Mouse (Mus musculus): ENCODE measurements around the gene Gimd1. TPM values are rescaled to one million over a fixed set of nuclear protein-coding genes. Genes with fewer than 3 reads are reported as not detected.

Gimd1 gene
- polyA plus RNA-seq, 1 experiment from 2014 or later: 4.8 TPM

- 83% methylated on average over 5 of the region's 5 CpGs for WGBS
- H3K9me3 ChIP-seq: no peaks in the 10 kb centered on the region
- H3K36me3 ChIP-seq: no peaks in the 10 kb centered on the region
- no peak for DNase-seq (ENCODE audit: low spot score)
- no peak overlapping the region for H3K27ac ChIP-seq
- no peak overlapping the region for H3K4me3 ChIP-seq
- no peaks in the 10 kb centered on the region for H3K27me3 ChIP-seq (ENCODE audit: insufficient read depth, poor library complexity, severe bottlenecking)
- H3K4me1 ChIP-seq: no peaks in the 10 kb centered on the region
These were observed 20.6 kb downstream of the Gimd1 start for GRCm38 (mm10) chr3:132650191-132650590.

GRCm38 (mm10) chr3:132651776-132652175 is 22.2 kb downstream of the Gimd1 start:
- 83% methylated on average over 3 of the region's 3 CpGs for WGBS
- Histone ChIP-seq H3K9me3 (no peaks in the 10 kb centered on the region), H3K27me3 (ENCODE audit: insufficient read depth, poor library complexity, severe bottlenecking) (no peaks in the 10 kb centered on the region), H3K36me3 (no peaks in the 10 kb centered on the region), H3K27ac (no peak overlapping the region), H3K4me1 (no peaks in the 10 kb centered on the region), H3K4me3 (no peak overlapping the region)
- DNase-seq (ENCODE audit: low spot score): no peak

- Histone ChIP-seq H3K36me3 (peaks cover 5% of the 10 kb centered on the region), H3K9me3 (no peaks in the 10 kb centered on the region), H3K27me3 (ENCODE audit: insufficient read depth, poor library complexity, severe bottlenecking) (no peaks in the 10 kb centered on the region), H3K27ac (no peak overlapping the region), H3K4me1 (no peaks in the 10 kb centered on the region), H3K4me3 (no peak overlapping the region)
- no peak for DNase-seq (ENCODE audit: low spot score)
- WGBS: 84% methylated on average over 7 of the region's 7 CpGs
These were observed 24.3 kb downstream of the Gimd1 start for GRCm38 (mm10) chr3:132653959-132654358.

- WGBS: 88% methylated on average over 2 of the region's 2 CpGs
- DNase-seq (ENCODE audit: low spot score): no peak
- Histone ChIP-seq H3K4me3 (no peak overlapping the region), H3K36me3 (peaks cover 23% of the 10 kb centered on the region), H3K27ac (no peak overlapping the region), H3K27me3 (ENCODE audit: insufficient read depth, poor library complexity, severe bottlenecking) (no peaks in the 10 kb centered on the region), H3K4me1 (no peaks in the 10 kb centered on the region), H3K9me3 (no peaks in the 10 kb centered on the region)
These were observed 26.3 kb downstream of the Gimd1 start for GRCm38 (mm10) chr3:132655955-132656354.

GRCm38 (mm10) chr3:132677494-132677893 is 47.9 kb downstream of the Gimd1 start:
- no peak overlapping the region for H3K4me3 ChIP-seq
- H3K4me1 ChIP-seq: peaks cover 2% of the 10 kb centered on the region
- DNase-seq (ENCODE audit: low spot score): no peak
- H3K27ac ChIP-seq: no peak overlapping the region
- no peaks in the 10 kb centered on the region for H3K27me3 ChIP-seq (ENCODE audit: insufficient read depth, poor library complexity, severe bottlenecking)
- H3K9me3 ChIP-seq: no peaks in the 10 kb centered on the region
- H3K36me3 ChIP-seq: peaks cover 27% of the 10 kb centered on the region
- WGBS: 85% methylated on average over 2 of the region's 2 CpGs

GRCm38 (mm10) chr3:132683447-132684230 is 54.0 kb downstream of the Gimd1 start, which contains the start of gene Tbck:
TSS of gene Tbck (plus strand) at chr3:132684144.
- peak; percentile 97 for DNase-seq (ENCODE audit: low spot score)
- H3K4me1 ChIP-seq: peaks cover 10% of the 10 kb centered on the region
- H3K27ac ChIP-seq: peak within 1 kb of the TSS; percentile 99
- under 1% methylated on average over 41 of the region's 42 CpGs for WGBS
- H3K9me3 ChIP-seq: no peaks in the 10 kb centered on the region
- H3K4me3 ChIP-seq: peak within 1 kb of the TSS; percentile 87
- peaks cover 4% of the 10 kb centered on the region for H3K36me3 ChIP-seq
- H3K27me3 ChIP-seq (ENCODE audit: insufficient read depth, poor library complexity, severe bottlenecking): no peaks in the 10 kb centered on the region

- no peaks in the 10 kb centered on the region for H3K9me3 ChIP-seq
- H3K4me1 ChIP-seq: peaks cover 10% of the 10 kb centered on the region
- DNase-seq (ENCODE audit: low spot score): no peak
- H3K36me3 ChIP-seq: peaks cover 4% of the 10 kb centered on the region
- H3K4me3 ChIP-seq: peak within 1 kb of the TSS; percentile 87
- 2% methylated on average over 27 of the region's 27 CpGs for WGBS
- H3K27ac ChIP-seq: peak within 1 kb of the TSS; percentile 99
- H3K27me3 ChIP-seq (ENCODE audit: insufficient read depth, poor library complexity, severe bottlenecking): no peaks in the 10 kb centered on the region
These were observed 54.8 kb downstream of the Gimd1 start, which contains the start of gene Aimp1 for GRCm38 (mm10) chr3:132684231-132684928. TSS of gene Aimp1 (minus strand) at chr3:132684370.

Other genes starting within 250 kb of the Gimd1 start
- 14.7 and 14.8 TPM in 2 replicates for gene Tbck, start 54.3 kb downstream of the Gimd1 start, polyA plus RNA-seq (2016; fragmentation: Nextera tagmentation; extraction: Ambion mirVana)
- gene Aimp1, start 54.5 kb downstream of the Gimd1 start, polyA plus RNA-seq (2016; fragmentation: Nextera tagmentation; extraction: Ambion mirVana): 63.9 and 79.3 TPM in 2 replicates